Mouse (Mus musculus): Measurements from ENCODE around the gene Olfr1047.

DNA sequence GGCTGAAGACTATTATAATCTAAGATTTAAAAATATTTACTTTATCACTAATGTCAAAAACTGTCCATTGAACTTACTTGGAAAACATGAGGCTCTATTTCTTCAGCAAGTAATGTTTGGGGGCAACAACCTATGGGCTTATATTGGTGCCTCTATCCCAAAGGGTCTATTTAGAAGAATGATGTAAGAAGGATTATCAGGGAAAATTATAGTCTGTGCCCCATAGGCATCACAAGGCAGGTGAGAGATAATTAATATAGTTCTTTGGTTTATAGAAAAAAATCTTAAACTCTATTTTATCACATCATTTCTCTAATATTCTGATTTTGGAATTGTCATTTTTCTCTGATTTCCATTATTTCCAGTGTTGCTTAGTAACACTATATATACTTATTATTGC is 53.5 kb downstream of the Olfr1047 start, which contains the start of gene Olfr1044:
- TF ChIP-seq FLI1 (IDR thresholded peaks at IDR 0.05; ENCODE audit: low read length) (no peak), GATA1 (IDR thresholded peaks at IDR 0.05; ENCODE audit: borderline replicate concordance, low read length) (no peak)

Measured in megakaryocyte, embryonic 14.5 days (primary cell).